11 mouse cellular contexts compared by ENCODE assay signal in the genomic region with DNA sequence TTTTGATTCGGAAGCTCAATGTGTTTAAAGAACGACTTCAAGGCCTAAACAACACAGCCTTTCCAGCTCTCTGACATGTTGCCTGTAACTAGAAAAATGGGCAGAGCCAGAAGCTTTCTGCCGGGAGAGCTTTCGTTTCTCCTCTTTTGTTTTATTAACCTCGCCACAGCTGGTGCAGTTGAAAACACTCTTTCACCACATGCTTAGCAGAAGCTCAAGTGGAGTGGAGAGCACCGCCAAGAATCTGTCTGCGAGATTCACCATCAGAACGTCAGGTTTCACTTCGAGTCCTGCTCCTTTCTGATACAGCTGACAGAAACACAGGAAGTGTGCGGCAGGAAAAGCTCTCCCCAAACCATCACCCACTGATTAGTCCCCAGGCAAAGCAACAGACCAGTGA.
DNase-seq lines count a peak whose midpoint lies in the region; ATAC-seq lines count a peak whose summit lies in the region.
"Had no signal": no experiment of that assay in that cellular context is flagged by ENCODE, and none has a peak within 500 bp of the region (broad histone marks: within the 10 kb centered on the region; RNA-seq: fewer than 3 reads in every experiment).

No protein-coding gene starts in this region.

- no peaks in the 10 kb centered on the region for H3K4me1 ChIP-seq in hindbrain, embryonic 12.5 days
- no peaks in the 10 kb centered on the region for H3K4me1 ChIP-seq in hindbrain, embryonic 14.5 days (replicated peaks; ENCODE audit: control insufficient read depth, insufficient read depth, low read length)
- H3K4me1 ChIP-seq in intestine, embryonic 16.5 days (ENCODE audit: control insufficient read depth, insufficient read depth, low read length): no peaks in the 10 kb centered on the region

- no peak overlapping the region for H3K4me3 ChIP-seq in hindbrain, embryonic 12.5 days
- H3K4me3 ChIP-seq in hindbrain, embryonic 14.5 days (replicated peaks; ENCODE audit: low read length): no peak overlapping the region
- no peak overlapping the region; the same call in 1 of the 2 replicates for H3K4me3 ChIP-seq in intestine, embryonic 16.5 days (ENCODE audit: low read length)

- no peak for ATAC-seq in hindbrain, embryonic 12.5 days (ENCODE audit: low FRiP score)
- no peak for ATAC-seq in hindbrain, embryonic 14.5 days (ENCODE audit: low FRiP score)
- ATAC-seq in intestine, embryonic 16.5 days: no peak

- H3K4me2 ChIP-seq in hindbrain, embryonic 12.5 days (replicated peaks): 0 out of 2 replicates have a peak overlapping the region, but pooled peaks have one; percentile 4
- H3K4me2 ChIP-seq in hindbrain, embryonic 14.5 days (replicated peaks): no peak overlapping the region
- peak overlapping the region; percentile 16; the same call in 1 of the 2 replicates for H3K4me2 ChIP-seq in intestine, embryonic 16.5 days (ENCODE audit: low read depth, low read length)

- DNase-seq in hindbrain, embryonic 14.5 days (ENCODE audit: low spot score): no peak
- peak; percentile 32 to 42 for DNase-seq in right cerebral cortex, postnatal 10 days (ENCODE audit: low spot score in 2 of 2)
- no peak for DNase-seq in right cerebral cortex, adult 18-20 months
- no peak for DNase-seq in cerebellum, postnatal 36 days
- no peak for DNase-seq in ovary, adult 18-20 months (ENCODE audit: low spot score)
- no peak for DNase-seq in frontal cortex, postnatal 14 days (ENCODE audit: low spot score in 2 of 2)
- DNase-seq: gastrocnemius, postnatal 14 days; liver; thymus, postnatal 14 days had no signal

- no peaks in the 10 kb centered on the region for H3K9me3 ChIP-seq in hindbrain, embryonic 12.5 days (replicated peaks)
- no peaks in the 10 kb centered on the region for H3K9me3 ChIP-seq in hindbrain, embryonic 14.5 days (ENCODE audit: control insufficient read depth, low read length)
- H3K9me3 ChIP-seq in intestine, embryonic 16.5 days (ENCODE audit: control insufficient read depth, low read length): no peaks in the 10 kb centered on the region

- H3K36me3 ChIP-seq in hindbrain, embryonic 12.5 days: no peaks in the 10 kb centered on the region
- H3K36me3 ChIP-seq in hindbrain, embryonic 14.5 days (replicated peaks; ENCODE audit: control insufficient read depth, insufficient read depth): no peaks in the 10 kb centered on the region
- no peaks in the 10 kb centered on the region for H3K36me3 ChIP-seq in intestine, embryonic 16.5 days (ENCODE audit: control insufficient read depth, insufficient read depth, low read length)

- H3K9ac ChIP-seq in hindbrain, embryonic 12.5 days: no peak overlapping the region
- no peak overlapping the region for H3K9ac ChIP-seq in hindbrain, embryonic 14.5 days
- H3K9ac ChIP-seq in intestine, embryonic 16.5 days (ENCODE audit: low read depth, low read length): peak overlapping the region; percentile 14; the same call in 1 of the 2 replicates

- H3K27me3 ChIP-seq in hindbrain, embryonic 12.5 days: no peaks in the 10 kb centered on the region
- no peaks in the 10 kb centered on the region for H3K27me3 ChIP-seq in hindbrain, embryonic 14.5 days (ENCODE audit: control insufficient read depth, insufficient read depth, low read length)
- H3K27me3 ChIP-seq in intestine, embryonic 16.5 days (replicated peaks; ENCODE audit: control insufficient read depth, insufficient read depth, low read length): no peaks in the 10 kb centered on the region

- H3K27ac ChIP-seq in hindbrain, embryonic 12.5 days: no peak overlapping the region; the same call in 1 of the 2 replicates
- no peak overlapping the region for H3K27ac ChIP-seq in hindbrain, embryonic 14.5 days
- 0 out of 2 replicates have a peak overlapping the region, but pooled peaks have one; percentile 28 for H3K27ac ChIP-seq in intestine, embryonic 16.5 days (ENCODE audit: low read length)

- WGBS in hindbrain, embryonic 12.5 days: 59% methylated on average over 10 of the region's 10 CpGs
- WGBS in hindbrain, embryonic 14.5 days: 59% methylated on average over 10 of the region's 10 CpGs
- 39% methylated on average over 10 of the region's 10 CpGs for WGBS in intestine, embryonic 16.5 days

Comparison
In these comparisons a context has a peak if more than half of its experiments do, and no peak if none do; other contexts are left out.
1. DNase-seq: peak in right cerebral cortex, postnatal 10 days (2 of 2); none in hindbrain, embryonic 14.5 days (single experiment), right cerebral cortex, adult 18-20 months (single experiment), cerebellum, postnatal 36 days (0 of 2), ovary, adult 18-20 months (single experiment) and frontal cortex, postnatal 14 days (0 of 2).